Mouse (Mus musculus) embryonic facial prominence, embryonic 11.5 days (tissue): ENCODE data around the gene Mmrn2. TPM values are rescaled to one million over a fixed set of nuclear protein-coding genes. Genes with fewer than 3 reads are reported as not detected.
A peak's percentile ranks its signal among the peaks of the same experiment; 100 is the strongest.

Source experiments
- ATAC-seq: fragments of 200-750 bp; cut with Nextera tagmentation; replicated peaks from 2 replicates; pipeline ENCODE4 v1.8.0; 2017; ENCODE audit warnings: low read depth; ENCODE audit not compliant: insufficient number of reproducible peaks, low FRiP score, low TSS enrichment
- DNase-seq: peaks from one replicate; pipeline ENCODE4 v3.0.0-alpha.2; 2015; ENCODE audit warnings: low spot score
- H3K27ac ChIP-seq: fragments of 300-500 bp; sonication (generic); replicated peaks from 2 replicates; pipeline ENCODE4 v1.5.1; 2014; ENCODE audit warnings: mild to moderate bottlenecking, low read depth, low read length, control low read depth
- H3K27me3 ChIP-seq: fragments of 300-500 bp; sonication (generic); 2 replicates; pipeline ENCODE4 v1.6.1; 2014; ENCODE audit warnings: mild to moderate bottlenecking, low read length, moderate library complexity, mixed read lengths; ENCODE audit not compliant: control insufficient read depth, insufficient read depth
- H3K36me3 ChIP-seq: fragments of 300-500 bp; sonication (generic); replicated peaks from 2 replicates; pipeline ENCODE4 v1.6.1; 2014; ENCODE audit warnings: low read depth, mild to moderate bottlenecking, low read length, moderate library complexity, mixed read lengths; ENCODE audit not compliant: control insufficient read depth, insufficient read depth
- H3K4me1 ChIP-seq: fragments of 300-500 bp; sonication (generic); 2 replicates; pipeline ENCODE4 v1.6.1; 2014; ENCODE audit warnings: low read length, mixed read lengths; ENCODE audit not compliant: control insufficient read depth, insufficient read depth
- H3K4me2 ChIP-seq: fragments of 300-500 bp; sonication (generic); 2 replicates; pipeline ENCODE4 v1.6.1; 2014; ENCODE audit warnings: low read depth, mild to moderate bottlenecking, control low read depth, low read length, moderate library complexity
- H3K4me3 ChIP-seq: fragments of 300-500 bp; sonication (generic); 2 replicates; pipeline ENCODE4 v1.5.1; 2014; ENCODE audit warnings: low read depth, low read length, control low read depth
- H3K9ac ChIP-seq: fragments of 300-500 bp; sonication (generic); replicated peaks from 2 replicates; pipeline ENCODE4 v1.6.1; 2014; ENCODE audit warnings: mild to moderate bottlenecking, control low read depth, low read length
- H3K9me3 ChIP-seq: fragments of 300-500 bp; sonication (generic); replicated peaks from 2 replicates; pipeline ENCODE4 v1.6.1; 2016; ENCODE audit warnings: mild to moderate bottlenecking, low read length, inconsistent platforms, mixed read lengths; ENCODE audit not compliant: control insufficient read depth
- WGBS: fragments of 180-500 bp; shearing (Covaris S2); extraction: QIAGEN DNeasy Blood & Tissue Kit; methylation state at CpG from one replicate; pipeline ENCODE4 v1.1.7; 2014; 5-methylcytosine and 5-hydroxymethylcytosine counted together
- polyA plus RNA-seq: library from polyadenylated mRNA; unstranded; fragments of >200 nt; fragmentation: Nextera tagmentation; extraction: Ambion mirVana; gene quantifications from 2 replicates; pipeline ENCODE4 v1.2.1, GENCODE M21; 2014

Gene Mmrn2
- polyA plus RNA-seq, 1 experiment from 2014 or later, result 5.4 TPM

DNA sequence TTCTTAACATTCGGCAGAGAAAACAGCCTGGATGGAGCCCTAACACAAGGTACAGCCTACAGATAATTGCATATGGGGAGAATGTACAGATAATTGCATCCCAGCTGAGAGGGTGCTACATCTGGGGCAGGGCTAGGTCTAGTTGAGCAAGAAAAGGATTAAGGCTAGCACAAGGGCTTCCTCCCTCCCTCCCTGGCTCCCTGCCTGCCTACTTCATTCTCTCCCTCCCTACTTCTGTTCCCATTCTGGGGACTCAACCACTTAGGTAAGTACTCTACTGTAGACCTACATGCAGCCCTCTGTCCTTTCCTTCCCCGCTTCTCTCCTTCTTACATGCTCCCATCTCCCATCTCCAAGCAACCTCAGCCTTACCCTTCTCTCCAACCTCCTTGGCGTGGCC, 21.9 kb upstream of the Mmrn2 start:
- Histone ChIP-seq H3K27me3 (no peaks in the 10 kb centered on the region), H3K9ac (no peak overlapping the region), H3K9me3 (no peaks in the 10 kb centered on the region), H3K27ac (no peak overlapping the region), H3K4me1 (no peaks in the 10 kb centered on the region), H3K4me2 (no peak overlapping the region), H3K36me3 (no peaks in the 10 kb centered on the region), H3K4me3 (no peak overlapping the region)
- WGBS, result 95% methylated on average over 3 of the region's 3 CpGs
- DNase-seq (no peak), ATAC-seq (no peak)

DNA sequence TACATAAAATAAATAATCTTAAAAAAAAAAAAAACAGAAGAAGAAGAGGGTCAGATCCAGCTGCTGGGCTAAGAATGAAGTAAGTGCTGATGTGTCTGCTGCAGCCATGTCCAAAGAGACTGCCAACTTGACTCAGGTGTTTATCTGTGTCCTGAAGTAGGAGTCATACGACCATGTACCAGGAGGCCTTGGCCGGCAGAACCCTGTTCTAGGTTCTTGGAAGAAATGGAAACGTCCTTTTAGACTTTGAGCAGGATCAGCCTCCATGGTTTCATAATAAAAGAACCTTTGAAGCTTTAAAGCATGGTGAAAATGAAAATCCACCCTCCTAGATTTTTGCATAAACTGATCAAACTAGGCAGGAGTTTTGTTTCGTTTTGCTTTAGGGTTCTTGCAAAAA, 20.8 kb upstream of the Mmrn2 start:
- ATAC-seq (no peak), DNase-seq (no peak)
- H3K9me3 ChIP-seq, result no peaks in the 10 kb centered on the region
- H3K27ac ChIP-seq, result no peak overlapping the region
- no peaks in the 10 kb centered on the region for H3K4me1 ChIP-seq
- H3K4me2 ChIP-seq, result no peak overlapping the region
- H3K27me3 ChIP-seq, result no peaks in the 10 kb centered on the region
- 84% methylated on average over 4 of the region's 4 CpGs for WGBS
- no peak overlapping the region for H3K4me3 ChIP-seq
- no peaks in the 10 kb centered on the region for H3K36me3 ChIP-seq
- no peak overlapping the region for H3K9ac ChIP-seq

DNA sequence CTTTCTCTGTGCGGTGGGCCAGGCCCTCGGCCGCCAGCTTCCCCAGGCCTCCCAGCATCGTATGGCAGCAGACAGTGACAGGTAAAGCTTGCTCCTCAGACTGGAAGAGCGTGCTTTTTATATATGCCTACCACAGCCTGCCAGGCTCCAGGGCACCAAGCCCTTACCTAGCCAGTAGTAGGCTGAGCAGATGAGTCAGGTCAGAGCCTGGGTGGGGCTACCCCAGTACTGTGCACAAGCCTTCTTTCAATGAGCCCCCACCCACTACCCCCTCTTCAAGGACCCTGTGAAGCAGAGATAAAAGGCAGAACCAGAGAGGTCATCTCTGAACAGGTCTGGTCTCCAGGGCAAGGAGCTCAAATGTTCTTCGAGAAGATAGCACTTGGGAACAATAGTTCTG, 20.0 kb upstream of the Mmrn2 start, which contains the start of gene Fam25c:
Fam25c (minus strand) TSS at position 133 of the 400 bp plus-strand sequence.
- 80% methylated on average over 6 of the region's 6 CpGs for WGBS

DNA sequence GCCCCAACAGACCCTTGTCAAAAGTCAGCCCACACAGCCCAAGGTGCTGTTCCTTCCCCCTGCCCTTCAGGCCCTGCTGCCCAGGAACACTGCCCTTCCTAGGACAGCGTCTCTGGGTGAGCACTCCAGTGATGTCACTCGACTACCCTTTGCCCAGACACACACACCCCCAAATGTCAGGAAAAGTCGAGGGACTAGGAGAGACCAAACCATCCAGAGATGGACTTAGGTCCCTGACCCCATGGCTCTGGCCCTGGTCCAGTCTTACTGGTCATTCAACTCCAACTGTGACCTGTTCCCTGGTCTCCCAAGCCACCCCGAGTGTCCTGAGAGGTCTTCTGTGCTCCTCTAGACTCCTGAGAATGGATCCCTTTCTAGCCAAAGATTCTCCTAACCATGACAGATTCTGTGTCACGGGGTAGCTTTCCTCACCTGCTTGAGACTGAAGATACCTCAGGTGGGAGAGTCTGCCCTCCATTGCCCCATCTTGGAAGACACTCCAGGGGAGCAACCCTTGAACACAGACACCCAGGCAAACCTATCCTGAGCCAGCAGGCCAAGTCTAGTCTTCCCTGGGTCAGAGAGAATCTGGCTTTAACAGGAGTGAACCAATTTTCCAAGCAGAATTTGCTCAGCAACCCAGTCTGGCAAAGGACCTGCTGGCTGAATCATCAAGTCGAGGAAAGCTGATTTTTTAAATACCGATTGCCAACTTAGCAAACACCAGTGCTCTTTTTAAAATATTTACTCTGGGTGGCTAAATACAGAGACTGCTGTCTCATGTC, 17.4 kb upstream of the Mmrn2 start:
- Histone ChIP-seq H3K36me3 (no peaks in the 10 kb centered on the region), H3K27ac (no peak overlapping the region), H3K27me3 (peaks cover 5% of the 10 kb centered on the region), H3K4me2 (no peak overlapping the region), H3K9me3 (no peaks in the 10 kb centered on the region), H3K4me1 (no peaks in the 10 kb centered on the region), H3K4me3 (no peak overlapping the region), H3K9ac (no peak overlapping the region)
- no peak for DNase-seq
- no peak for ATAC-seq
- 83% methylated on average over 7 of the region's 7 CpGs for WGBS

More for the DNA sequence above, 20.0 kb upstream of the Mmrn2 start, which contains the start of gene Fam25c:
- Histone ChIP-seq H3K9me3 (no peaks in the 10 kb centered on the region), H3K9ac (no peak within 1 kb of the TSS), H3K4me3 (no peak within 1 kb of the TSS), H3K36me3 (no peaks in the 10 kb centered on the region), H3K4me1 (no peaks in the 10 kb centered on the region), H3K4me2 (no peak within 1 kb of the TSS), H3K27me3 (no peaks in the 10 kb centered on the region), H3K27ac (no peak within 1 kb of the TSS)
- no peak for ATAC-seq
- no peak for DNase-seq

DNA sequence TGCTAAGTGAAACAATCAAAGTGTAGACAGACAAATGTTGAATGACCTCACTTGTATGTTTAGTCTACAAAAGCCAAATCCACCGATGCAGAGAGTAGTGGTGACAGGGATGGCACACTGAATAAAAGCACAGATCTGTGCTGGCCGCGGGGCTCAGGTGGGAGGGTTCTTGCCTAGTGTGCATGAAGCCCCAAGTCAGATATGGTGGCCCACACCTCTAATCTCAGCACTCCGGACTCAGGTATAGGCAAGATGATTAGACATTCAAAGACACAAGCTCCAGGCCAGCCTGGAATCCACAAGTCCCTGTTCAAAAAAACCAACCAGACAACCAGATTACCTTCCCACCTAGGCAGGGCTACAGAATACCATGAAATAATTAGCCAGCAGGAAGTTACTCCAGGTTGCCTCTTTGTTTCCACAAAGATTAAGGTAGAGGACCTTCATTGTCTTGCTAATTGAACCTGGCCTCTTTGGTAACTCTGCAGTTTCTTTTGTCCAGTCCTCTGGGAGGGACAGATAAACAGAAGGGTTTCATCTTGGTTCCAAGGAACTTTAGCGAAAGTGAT, 15.5 kb upstream of the Mmrn2 start:
- Histone ChIP-seq H3K4me1 (no peaks in the 10 kb centered on the region), H3K27me3 (peaks cover 6% of the 10 kb centered on the region), H3K36me3 (no peaks in the 10 kb centered on the region), H3K27ac (no peak overlapping the region), H3K4me3 (no peak overlapping the region), H3K9me3 (no peaks in the 10 kb centered on the region), H3K9ac (no peak overlapping the region), H3K4me2 (no peak overlapping the region)
- WGBS, result 44% methylated on average over 5 of the region's 5 CpGs
- no peak for DNase-seq
- no peak for ATAC-seq

DNA sequence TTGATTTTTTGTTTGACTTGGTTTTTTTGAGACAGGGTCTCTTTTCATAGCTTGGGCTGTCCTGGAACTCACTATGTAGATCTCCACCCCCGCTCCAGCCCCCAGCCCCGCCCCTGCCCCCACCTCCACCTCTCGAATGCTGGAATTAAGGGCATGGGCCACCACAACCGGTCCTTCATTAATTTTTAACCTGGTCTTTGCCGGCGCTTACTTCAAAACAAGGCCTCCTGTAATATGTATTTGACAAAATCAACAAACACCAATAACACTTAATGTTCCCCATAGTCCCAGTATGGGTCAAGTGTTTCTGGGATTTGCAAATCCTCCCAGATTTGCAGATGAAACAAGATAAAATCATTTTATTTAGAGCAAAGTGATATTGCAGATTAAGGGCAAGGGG, 15.0 kb upstream of the Mmrn2 start:
- no peaks in the 10 kb centered on the region for H3K36me3 ChIP-seq
- WGBS, result 44% methylated on average over 6 of the region's 6 CpGs

DNA sequence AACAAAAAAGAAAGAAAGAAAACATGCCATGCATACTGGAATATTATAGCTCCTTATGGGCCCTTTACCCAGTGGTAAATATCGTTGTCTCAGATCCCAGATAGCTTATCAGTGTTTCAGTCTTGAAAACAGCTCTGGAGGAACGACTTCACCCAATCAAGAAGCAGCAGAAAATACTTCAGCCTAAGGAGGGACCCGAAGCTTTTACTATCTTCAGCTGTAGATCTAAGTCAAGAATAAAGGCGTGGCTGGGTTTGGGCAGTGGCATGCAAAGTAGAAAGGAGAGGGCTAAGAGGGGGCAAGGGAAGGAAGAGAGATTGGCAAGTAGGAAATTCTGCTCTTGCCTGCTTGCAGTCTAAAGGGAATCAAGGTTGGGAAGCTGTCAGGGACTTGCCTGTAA, 13.1 kb upstream of the Mmrn2 start:
- Histone ChIP-seq H3K36me3 (no peaks in the 10 kb centered on the region), H3K4me3 (no peak overlapping the region), H3K9me3 (no peaks in the 10 kb centered on the region), H3K4me2 (no peak overlapping the region), H3K9ac (no peak overlapping the region), H3K27me3 (peaks cover 6% of the 10 kb centered on the region), H3K27ac (no peak overlapping the region), H3K4me1 (no peaks in the 10 kb centered on the region)
- ATAC-seq, result no peak
- 79% methylated on average over 4 of the region's 4 CpGs for WGBS
- DNase-seq, result no peak

More for the DNA sequence above, 15.0 kb upstream of the Mmrn2 start:
- no peak overlapping the region for H3K4me3 ChIP-seq
- no peak overlapping the region for H3K4me2 ChIP-seq
- H3K4me1 ChIP-seq, result no peaks in the 10 kb centered on the region
- no peak for DNase-seq
- H3K9me3 ChIP-seq, result no peaks in the 10 kb centered on the region
- ATAC-seq, result no peak
- no peak overlapping the region for H3K27ac ChIP-seq
- no peak overlapping the region for H3K9ac ChIP-seq
- peaks cover 6% of the 10 kb centered on the region for H3K27me3 ChIP-seq

DNA sequence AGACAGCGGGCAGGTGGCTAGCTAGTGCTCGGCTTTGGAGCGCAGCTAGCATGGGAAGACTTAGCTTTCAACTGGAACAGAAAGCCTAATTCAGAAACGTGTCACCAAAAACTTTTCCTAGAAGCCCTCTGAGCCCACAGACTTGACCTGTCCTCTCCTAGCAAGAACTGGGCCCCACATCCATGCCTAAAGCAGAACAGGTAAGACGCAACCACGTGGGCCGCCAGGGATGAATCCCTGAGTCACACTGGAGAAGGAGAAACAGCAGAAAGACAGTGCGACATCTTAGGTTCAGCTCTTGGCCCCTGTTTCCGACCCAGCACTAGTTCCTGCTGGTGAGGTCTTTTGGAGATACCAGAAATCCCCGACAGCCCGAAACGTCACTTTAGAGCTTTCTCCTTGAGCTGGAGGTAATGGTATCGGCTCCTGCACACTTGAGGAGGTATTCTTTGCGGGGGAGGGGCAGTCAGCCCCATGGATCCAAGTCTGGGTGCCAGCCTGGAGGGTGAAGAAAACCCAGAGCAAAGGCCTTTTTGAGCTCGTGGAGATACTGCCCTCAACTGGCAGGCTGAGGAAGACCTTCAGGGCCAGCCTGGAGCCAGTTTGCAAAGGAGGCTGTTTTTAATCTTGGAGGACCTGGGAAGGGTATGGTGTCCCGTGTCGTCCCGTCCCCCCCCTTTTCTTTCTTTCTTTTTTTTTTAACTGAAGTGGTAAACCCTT, 12.4 kb upstream of the Mmrn2 start:
- Histone ChIP-seq H3K4me3 (peak overlapping the region; percentile 32; the same call in 1 of the 2 replicates), H3K36me3 (no peaks in the 10 kb centered on the region), H3K27me3 (peaks cover 6% of the 10 kb centered on the region), H3K9me3 (no peaks in the 10 kb centered on the region), H3K27ac (no peak overlapping the region), H3K9ac (peak overlapping the region; percentile 54; the same call in 1 of the 2 replicates), H3K4me1 (no peaks in the 10 kb centered on the region), H3K4me2 (peak overlapping the region; percentile 67)
- WGBS, result 28% methylated on average over 18 of the region's 18 CpGs
- peak; percentile 55 for ATAC-seq
- peak; percentile 76 for DNase-seq
